Mouse (Mus musculus) Patski (cell line): Measurements from ENCODE around the gene A930018P22Rik. TPM values are rescaled to one million over a fixed set of nuclear protein-coding genes. Genes with fewer than 3 reads are reported as not detected.

Experiments used
- ATAC-seq: fragments of 100-300 bp; one replicate; pipeline ENCODE4 v1.8.0; 2021
- CTCF ChIA-PET: fragments of 350-600 bp; sonication (Branson Sonifier 250); formaldehyde crosslinking; loops from one replicate; lab custom pipeline; 2022; ENCODE audit warnings: inconsistent platforms; lab: Charles Lee
- POLR2A ChIA-PET: fragments of 350-600 bp; sonication (Branson Sonifier 250); formaldehyde crosslinking; loops from one replicate; lab custom pipeline; 2022; ENCODE audit warnings: antibody characterized with exemption, inconsistent platforms; lab: Charles Lee
- DNase-seq: peaks from one replicate; pipeline ENCODE4 v3.0.0-alpha.2; 2011; ENCODE audit warnings: low read depth, low spot score
- H3K27me3 ChIP-seq: fragments of 371-371 bp; one replicate; pipeline ENCODE4 v1.5.1; 2021
- CTCF ChIP-seq: fragments of 100-300 bp; IDR thresholded peaks from one replicate; pipeline ENCODE4 v1.5.1; 2021
- in situ Hi-C: fragments of 300-500 bp; cut with MboI; formaldehyde crosslinking; loops from 3 replicates; pipeline ENCODE4 v1.11.1; 2018; ENCODE audit warnings: low pct_unique_long_range_greater_than_20kb, mixed read lengths
- polyA plus RNA-seq: library from polyadenylated mRNA; unstranded; gene quantifications from one replicate; pipeline ENCODE4 v1.2.3, GENCODE M21; 2021

The A930018P22Rik gene
- polyA plus RNA-seq, 1 experiment from 2014 or later = not detected

- DNase-seq = no peak
- no peak for ATAC-seq
- in situ Hi-C loops = no loop called here
- POLR2A ChIA-PET = no interaction called here
- H3K27me3 ChIP-seq = no peaks in the 10 kb centered on the region
- no peak for TF ChIP-seq CTCF
- CTCF ChIA-PET = no interaction called here
Measured at GRCm38 (mm10) chr2:104157831-104158230, 35.3 kb downstream of the A930018P22Rik start.

- POLR2A ChIA-PET = no interaction called here
- CTCF ChIA-PET = interaction anchor here (1.1 kb wide), 1 partner anchor 265 kb away, joined by 3 read pairs; no protein-coding TSS in a partner anchor
- H3K27me3 ChIP-seq = no peaks in the 10 kb centered on the region
- TF ChIP-seq CTCF = no peak
- DNase-seq (no peak), ATAC-seq (peak; percentile 92)
- in situ Hi-C loops = no loop called here
Measured at GRCm38 (mm10) chr2:104163418-104163817, 40.8 kb downstream of the A930018P22Rik start.

GRCm38 (mm10) chr2:104163978-104164487, 41.5 kb downstream of the A930018P22Rik start:
- no peak for DNase-seq
- TF ChIP-seq CTCF = no peak
- in situ Hi-C loops = no loop called here
- ATAC-seq = no peak
- no peaks in the 10 kb centered on the region for H3K27me3 ChIP-seq
- ChIA-PET CTCF (interaction anchor here (1.1 kb wide), 1 partner anchor 265 kb away, joined by 3 read pairs; no protein-coding TSS in a partner anchor), POLR2A (no interaction called here)

- in situ Hi-C loops = no loop called here
- H3K27me3 ChIP-seq = no peaks in the 10 kb centered on the region
- TF ChIP-seq CTCF = no peak
- POLR2A ChIA-PET = no interaction called here
- CTCF ChIA-PET = no interaction called here
- DNase-seq = no peak
- ATAC-seq = no peak
Measured at GRCm38 (mm10) chr2:104165631-104166030, 43.1 kb downstream of the A930018P22Rik start.

- in situ Hi-C loops = no loop called here
- ATAC-seq (no peak), DNase-seq (no peak)
- POLR2A ChIA-PET = no interaction called here
- no peak for TF ChIP-seq CTCF
- CTCF ChIA-PET = interaction anchor here (1.5 kb wide), 1 partner anchor 9 kb away, joined by 9 read pairs; no protein-coding TSS in a partner anchor
- H3K27me3 ChIP-seq = no peaks in the 10 kb centered on the region
Measured at GRCm38 (mm10) chr2:104167765-104168164, 45.2 kb downstream of the A930018P22Rik start.

- ATAC-seq (no peak), DNase-seq (no peak)
- no peaks in the 10 kb centered on the region for H3K27me3 ChIP-seq
- ChIA-PET POLR2A (no interaction called here), CTCF (interaction anchor here (1.5 kb wide), 1 partner anchor 8 kb away, joined by 9 read pairs; no protein-coding TSS in a partner anchor)
- in situ Hi-C loops = no loop called here
- TF ChIP-seq CTCF = no peak
Measured at GRCm38 (mm10) chr2:104168186-104168896, 45.8 kb downstream of the A930018P22Rik start.

- CTCF ChIA-PET = no interaction called here
- DNase-seq (no peak), ATAC-seq (no peak)
- no peaks in the 10 kb centered on the region for H3K27me3 ChIP-seq
- in situ Hi-C loops = no loop called here
- POLR2A ChIA-PET = no interaction called here
- TF ChIP-seq CTCF = no peak
Measured at GRCm38 (mm10) chr2:104172695-104173348, 50.3 kb downstream of the A930018P22Rik start.

GRCm38 (mm10) chr2:104173431-104173830, 50.9 kb downstream of the A930018P22Rik start:
- ATAC-seq (no peak), DNase-seq (no peak)
- in situ Hi-C loops = no loop called here
- ChIA-PET POLR2A (no interaction called here), CTCF (no interaction called here)
- TF ChIP-seq CTCF = no peak
- H3K27me3 ChIP-seq = no peaks in the 10 kb centered on the region

Other genes starting within 250 kb of the A930018P22Rik start
- gene Lmo2, start 164.8 kb upstream of the A930018P22Rik start, polyA plus RNA-seq = 0.63 TPM
- 40.4 TPM for gene Fbxo3, start 95.0 kb upstream of the A930018P22Rik start, polyA plus RNA-seq
- 1.6 TPM for gene 4931422A03Rik, start 94.4 kb upstream of the A930018P22Rik start, polyA plus RNA-seq
- not detected for gene Gm10912, start 56.9 kb upstream of the A930018P22Rik start, polyA plus RNA-seq
- not detected for gene Gm10799, start 54.2 kb upstream of the A930018P22Rik start, polyA plus RNA-seq
- gene Cd59b, start 52.9 kb upstream of the A930018P22Rik start, polyA plus RNA-seq = 12.3 TPM
- 89.8 TPM for gene Cd59a, start 27.0 kb upstream of the A930018P22Rik start, polyA plus RNA-seq